Mouse (Mus musculus) ES-CJ7 (cell line): ENCODE data around the gene Shisa6.

Experiments used
- DNase-seq: peaks from one replicate; pipeline ENCODE4 v3.0.0; 2011; ENCODE audit warnings: low read depth, low spot score

Shisa6 gene

DNA sequence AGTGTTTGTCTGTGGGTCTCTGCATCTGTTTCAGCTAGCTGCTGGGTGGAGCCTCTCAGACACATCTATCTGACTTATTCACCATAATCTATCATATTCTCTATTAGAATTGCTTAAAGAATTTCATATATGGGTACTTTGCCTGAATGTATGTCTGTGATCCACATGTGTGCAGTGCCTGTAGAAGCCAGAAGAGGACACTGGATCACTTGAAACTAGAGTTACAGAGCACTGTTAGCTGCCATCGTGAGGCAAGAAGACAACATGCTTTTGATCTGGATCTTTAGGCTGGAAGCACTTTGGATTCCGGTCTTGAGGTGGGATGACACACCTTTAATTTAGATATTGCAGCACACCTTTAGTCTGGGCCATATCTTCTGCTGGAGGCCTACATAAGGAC lies 289.2 kb downstream of the Shisa6 start:
- DNase-seq, result no peak

- no peak for DNase-seq
Observed at GRCm38 (mm10) chr11:66232891-66233290, 292.9 kb downstream of the Shisa6 start.

DNA sequence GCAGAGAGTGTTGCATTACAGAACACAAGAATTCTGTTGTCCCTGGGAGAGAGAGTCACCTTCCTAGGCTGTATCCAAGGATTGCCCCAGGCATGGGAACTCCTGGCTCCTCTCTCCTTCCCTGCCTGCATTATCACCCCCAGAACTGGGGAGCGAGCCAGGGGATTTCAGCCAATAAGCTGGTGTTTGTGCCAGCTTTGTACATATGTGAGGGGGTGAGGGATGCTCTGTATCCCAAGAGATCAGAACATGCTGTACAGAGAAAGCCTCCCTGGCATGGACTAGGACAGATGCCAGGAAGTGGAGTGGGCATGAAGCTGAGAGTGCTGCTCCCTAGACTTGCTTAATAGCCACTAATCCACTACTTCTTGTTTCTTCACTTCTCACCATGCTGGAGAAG lies 303.6 kb downstream of the Shisa6 start:
- no peak for DNase-seq

GRCm38 (mm10) chr11:66218469-66218868 lies 307.3 kb downstream of the Shisa6 start:
- no peak for DNase-seq

DNA sequence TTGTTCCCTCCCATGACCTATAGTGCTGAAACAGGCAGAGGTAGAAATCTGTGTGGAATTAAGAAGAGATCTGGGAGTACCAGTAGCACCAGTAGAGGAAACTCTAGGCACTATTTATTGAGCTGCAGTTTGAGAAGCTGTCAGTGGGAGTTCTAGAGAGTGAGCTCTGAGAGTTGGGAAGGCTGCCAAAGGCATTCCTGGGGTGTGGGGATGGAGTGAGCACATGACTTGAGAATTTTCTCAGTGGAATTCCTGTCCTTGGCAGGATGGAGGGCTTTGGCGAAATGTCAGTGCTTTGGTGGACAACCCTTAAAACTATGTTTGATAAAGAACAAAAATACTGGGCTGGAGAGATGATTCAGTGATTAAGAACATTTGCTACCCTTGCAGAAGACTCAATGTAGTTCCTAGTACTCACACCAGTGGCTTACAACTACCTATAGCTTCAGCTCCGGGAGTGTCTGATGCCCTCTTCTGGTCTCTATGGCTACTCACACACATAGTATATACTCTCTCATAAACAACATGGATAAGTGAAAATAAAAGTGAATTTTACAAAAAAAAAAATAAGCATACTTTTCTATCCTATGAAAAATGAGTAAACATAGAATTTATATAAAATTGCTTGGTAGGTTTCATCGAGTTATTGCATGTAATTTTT lies 337.0 kb downstream of the Shisa6 start:
- peak; percentile 10 for DNase-seq

- no peak for DNase-seq
Observed at GRCm38 (mm10) chr11:66188146-66188545, 337.6 kb downstream of the Shisa6 start.

DNA sequence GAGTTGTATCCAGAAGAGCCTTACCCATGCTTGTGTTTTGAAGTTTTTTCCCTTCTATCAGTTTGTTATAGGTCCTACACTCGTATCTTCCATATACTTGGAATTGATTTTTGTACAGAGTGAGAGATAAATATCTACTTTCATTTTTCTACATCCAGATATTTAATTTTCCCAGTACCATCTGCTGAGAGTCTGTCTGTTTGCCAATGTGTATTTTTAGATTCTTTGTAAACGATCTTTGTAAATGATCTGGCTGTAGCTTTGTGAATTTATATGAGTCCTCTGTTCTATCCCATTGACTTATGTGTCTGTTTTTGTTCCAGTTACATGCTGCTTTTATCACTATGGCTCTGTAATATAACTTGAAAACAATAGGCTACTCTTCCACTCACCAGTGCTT lies 348.0 kb downstream of the Shisa6 start:
- DNase-seq, result no peak

DNA sequence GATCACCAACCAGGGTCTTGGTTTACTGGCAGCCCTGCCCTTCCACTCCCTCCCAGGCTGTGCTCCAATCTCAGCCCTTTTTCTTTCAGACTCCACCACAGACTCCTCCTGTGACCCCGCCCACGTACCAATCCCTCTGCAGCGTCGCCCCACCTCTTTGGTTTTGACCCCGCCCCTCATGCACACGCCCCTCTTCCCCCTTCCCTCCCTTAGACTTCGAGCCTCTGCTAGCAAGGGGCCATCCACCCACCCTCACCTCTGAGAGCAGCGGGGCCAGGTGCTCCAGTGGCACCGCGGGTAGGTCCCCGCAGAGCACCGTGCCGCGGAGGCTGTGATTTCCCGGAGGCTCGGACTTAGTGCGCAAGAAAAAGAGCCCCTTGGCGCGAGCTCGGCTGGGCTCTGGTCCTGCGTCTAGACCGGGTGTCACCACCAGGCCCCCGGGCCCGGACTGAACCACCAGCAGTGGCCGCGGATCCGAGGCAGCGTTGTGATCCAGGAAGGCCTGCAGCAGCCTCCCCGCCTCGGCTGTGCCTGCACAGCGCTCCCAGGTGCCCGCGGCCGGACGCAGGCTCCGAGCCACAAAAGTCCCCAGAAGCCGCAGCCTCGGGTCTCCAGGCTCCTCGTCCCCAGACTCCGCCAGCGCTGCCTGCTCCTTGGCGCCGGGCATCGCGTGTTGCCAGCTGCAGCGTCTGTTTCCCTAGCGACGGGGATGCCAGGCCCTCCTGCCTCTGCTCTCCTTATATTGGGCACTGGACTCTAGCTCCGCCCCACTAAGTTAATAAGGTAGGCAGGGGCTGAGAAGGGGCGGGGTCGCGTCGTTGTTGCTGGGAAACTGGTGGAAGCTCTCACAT lies 357.7 kb downstream of the Shisa6 start, which contains the start of gene Dnah9:
Gene Dnah9, minus strand, starts transcription at position 751 of the 851 bp plus-strand sequence.
- DNase-seq, result peak; percentile 84

- DNase-seq, result no peak
Observed at GRCm38 (mm10) chr11:66164022-66164421, 361.7 kb downstream of the Shisa6 start.
